Comparison of ENCODE assay signal across 7 mouse cellular contexts in the genomic region with DNA sequence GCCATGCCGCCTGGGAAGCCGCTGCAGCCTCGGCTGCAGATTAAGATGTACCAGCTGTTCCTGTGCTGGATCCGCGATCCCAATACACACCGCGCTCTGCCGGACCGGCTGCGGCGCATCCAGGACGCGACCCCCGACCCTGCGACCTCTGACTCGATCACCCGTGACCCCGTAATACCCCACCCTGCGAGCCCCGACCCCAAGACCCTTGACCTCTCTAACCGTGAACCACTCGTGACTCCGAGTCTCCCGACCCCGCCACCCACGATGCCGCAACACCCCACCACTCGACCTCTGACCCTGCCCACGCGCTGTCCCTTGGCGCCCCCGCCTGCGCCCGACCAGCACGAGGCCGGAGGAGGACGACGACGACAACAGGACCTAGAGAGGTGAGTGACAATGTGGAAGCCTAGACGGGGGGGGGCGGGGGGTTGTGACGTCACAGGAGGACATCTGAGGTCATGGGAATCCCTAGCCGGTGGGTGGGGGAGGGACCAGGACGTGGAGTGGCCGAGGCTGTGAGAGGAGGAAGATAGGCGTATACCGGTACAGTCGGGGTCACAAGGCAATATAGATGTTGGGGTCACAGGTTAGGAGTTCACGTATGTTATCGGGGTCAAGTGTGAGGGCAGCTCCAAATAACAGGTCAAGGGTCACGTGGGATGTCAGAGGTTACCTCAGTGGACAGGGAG. TPM values are rescaled to one million over a fixed set of nuclear protein-coding genes. Genes with fewer than 3 reads are reported as not detected.
DNase-seq lines count a peak whose midpoint lies in the region; ATAC-seq and TF ChIP-seq lines count a peak whose summit lies in the region.

No protein-coding gene starts in this region.

- 3% methylated on average over 51 of the region's 51 CpGs for WGBS in forebrain, postnatal 0 days
- WGBS in liver, embryonic 13.5 days (ENCODE audit: insufficient replicate concordance), result under 1% methylated on average over 49 of the region's 51 CpGs
- 3% methylated on average over 51 of the region's 51 CpGs for WGBS in neural tube, embryonic 12.5 days

- peak; percentile 33 for DNase-seq in left cerebral cortex, postnatal 4 days
- no peak for DNase-seq in left cerebral cortex, adult 18-20 months (ENCODE audit: low spot score in 2 of 2)
- no peak for DNase-seq in forebrain, postnatal 0 days
- peak; percentile 31 for DNase-seq in liver, embryonic 13.5 days
- DNase-seq in adipocyte (ENCODE audit: low spot score), result no peak

- no peak for TF ChIP-seq CTCF in cortical plate, adult 2 months (IDR thresholded peaks at IDR 0.05; ENCODE audit: extremely low read depth, insufficient read depth, low read length)
- no peak for TF ChIP-seq CTCF in forebrain, postnatal 0 days (IDR thresholded peaks at IDR 0.05; ENCODE audit: low read depth)

- peak overlapping the region; percentile 51 for H3K4me3 ChIP-seq in cortical plate, adult 2 months (ENCODE audit: insufficient read depth, low read length)
- peak overlapping the region; percentile 73 for H3K4me3 ChIP-seq in forebrain, postnatal 0 days (ENCODE audit: low read depth, low read length)
- peak overlapping the region; percentile 79 for H3K4me3 ChIP-seq in liver, embryonic 13.5 days (replicated peaks)
- H3K4me3 ChIP-seq in neural tube, embryonic 12.5 days, result peak overlapping the region; percentile 75

- peak overlapping the region; percentile 96 for H3K4me2 ChIP-seq in forebrain, postnatal 0 days (ENCODE audit: low read depth)
- peak overlapping the region; percentile 94 for H3K4me2 ChIP-seq in liver, embryonic 13.5 days
- peak overlapping the region; percentile 99 for H3K4me2 ChIP-seq in neural tube, embryonic 12.5 days (replicated peaks)

- H3K9ac ChIP-seq in forebrain, postnatal 0 days, result peak overlapping the region; percentile 74
- peak overlapping the region; percentile 80 for H3K9ac ChIP-seq in liver, embryonic 13.5 days
- H3K9ac ChIP-seq in neural tube, embryonic 12.5 days, result peak overlapping the region; percentile 74

- H3K27ac ChIP-seq in cortical plate, adult 2 months (ENCODE audit: insufficient read depth, low read length), result no peak overlapping the region
- H3K27ac ChIP-seq in forebrain, postnatal 0 days (ENCODE audit: low read depth, low read length), result peak overlapping the region; percentile 97
- H3K27ac ChIP-seq in liver, embryonic 13.5 days, result peak overlapping the region; percentile 86
- no peak overlapping the region for H3K27ac ChIP-seq in neural tube, embryonic 12.5 days

- peak; percentile 2; the same call in 1 of the 2 replicates for ATAC-seq in forebrain, postnatal 0 days
- ATAC-seq in liver, embryonic 13.5 days (ENCODE audit: low read depth), result peak; percentile 16
- ATAC-seq in neural tube, embryonic 12.5 days (ENCODE audit: low FRiP score, low read depth), result peak; percentile 26

- no peaks in the 10 kb centered on the region for H3K4me1 ChIP-seq in cortical plate, adult 2 months (ENCODE audit: control insufficient read depth, insufficient read depth, low read length)
- peaks cover 7% of the 10 kb centered on the region; the same call in 1 of the 2 replicates for H3K4me1 ChIP-seq in forebrain, postnatal 0 days (ENCODE audit: insufficient read depth)
- H3K4me1 ChIP-seq in liver, embryonic 13.5 days (replicated peaks), result peaks cover 25% of the 10 kb centered on the region
- peaks cover 12% of the 10 kb centered on the region for H3K4me1 ChIP-seq in neural tube, embryonic 12.5 days

- H3K27me3 ChIP-seq in forebrain, postnatal 0 days (ENCODE audit: insufficient read depth, low read length), result no peaks in the 10 kb centered on the region
- H3K27me3 ChIP-seq in liver, embryonic 13.5 days, result no peaks in the 10 kb centered on the region
- H3K27me3 ChIP-seq in neural tube, embryonic 12.5 days (replicated peaks), result no peaks in the 10 kb centered on the region

- no peak for TF ChIP-seq POLR2A in cortical plate, adult 2 months (IDR thresholded peaks at IDR 0.05; ENCODE audit: extremely low read depth, insufficient read depth, low read length)

- no peaks in the 10 kb centered on the region for H3K9me3 ChIP-seq in forebrain, postnatal 0 days (ENCODE audit: low read length)
- 0 out of 2 replicates have a peak, but pooled peaks cover 8% of the 10 kb centered on the region for H3K9me3 ChIP-seq in liver, embryonic 13.5 days (replicated peaks)
- H3K9me3 ChIP-seq in neural tube, embryonic 12.5 days, result peaks cover 25% of the 10 kb centered on the region

- no peaks in the 10 kb centered on the region for H3K36me3 ChIP-seq in forebrain, postnatal 0 days (ENCODE audit: insufficient read depth)
- H3K36me3 ChIP-seq in liver, embryonic 13.5 days, result peaks cover 12% of the 10 kb centered on the region
- peaks cover 16% of the 10 kb centered on the region; the same call in 1 of the 2 replicates for H3K36me3 ChIP-seq in neural tube, embryonic 12.5 days

- intact Hi-C loops in left cerebral cortex, postnatal 4 days (cut with DNase I), result loop anchor here (10.0 kb wide), 2 partner anchors 797 to 917 kb away; no protein-coding TSS in a partner anchor

RNA-seq across cellular contexts. Expression of a gene that starts 17.6 kb away (rescaled TPM):
- under 1 TPM in 1 of 2 experiments, not detected in 1; 0.68 TPM for total RNA-seq in left cerebral cortex, postnatal 4 days (2021)
- total RNA-seq in left cerebral cortex, adult 18-20 months (2021), result under 1 TPM; 0.28 to 0.42 TPM
- polyA plus RNA-seq in cortical plate, adult 2 months (2012; rRNA removed), result 0.73 and 0.87 TPM in 2 replicates
- not detected in 2 replicates for total RNA-seq in forebrain, postnatal 0 days (2014; rRNA removed)
- 0.82 and 1.1 TPM in 2 replicates for polyA plus RNA-seq in forebrain, postnatal 0 days (2015; fragmentation: Nextera tagmentation; extraction: Ambion mirVana)
- not detected in 2 replicates for polyA plus RNA-seq in liver, embryonic 13.5 days (2015; fragmentation: Nextera tagmentation; extraction: Ambion mirVana)
- polyA plus RNA-seq in neural tube, embryonic 12.5 days (2016; fragmentation: Nextera tagmentation; extraction: Ambion mirVana), result not detected in 2 replicates

RNA-seq across cellular contexts. Expression of a gene that starts 36.0 kb away (rescaled TPM):
- total RNA-seq in left cerebral cortex, postnatal 4 days (2021), result under 1 TPM in 1 of 2 experiments, not detected in 1; 0.95 TPM
- total RNA-seq in left cerebral cortex, adult 18-20 months (2021), result not detected
- polyA plus RNA-seq in cortical plate, adult 2 months (2012; rRNA removed), result 0.23 TPM in 2 replicates
- total RNA-seq in forebrain, postnatal 0 days (2014; rRNA removed), result 0.43 TPM in 1 of 2 replicates, not detected in the other
- 0.13 and 0.30 TPM in 2 replicates for polyA plus RNA-seq in forebrain, postnatal 0 days (2015; fragmentation: Nextera tagmentation; extraction: Ambion mirVana)
- polyA plus RNA-seq in liver, embryonic 13.5 days (2015; fragmentation: Nextera tagmentation; extraction: Ambion mirVana), result not detected in 2 replicates
- polyA plus RNA-seq in neural tube, embryonic 12.5 days (2016; fragmentation: Nextera tagmentation; extraction: Ambion mirVana), result 0.10 TPM in 1 of 2 replicates, not detected in the other

RNA-seq across cellular contexts. Expression of a gene that starts 36.8 kb away (rescaled TPM):
- 10 to 100 TPM; 74.4 to 80.0 TPM for total RNA-seq in left cerebral cortex, postnatal 4 days (2021)
- total RNA-seq in left cerebral cortex, adult 18-20 months (2021), result 10 to 100 TPM; 59.7 to 67.9 TPM
- 46.7 and 48.0 TPM in 2 replicates for polyA plus RNA-seq in cortical plate, adult 2 months (2012; rRNA removed)
- total RNA-seq in forebrain, postnatal 0 days (2014; rRNA removed), result 45.3 and 65.3 TPM in 2 replicates
- 6.2 and 9.7 TPM in 2 replicates for polyA plus RNA-seq in forebrain, postnatal 0 days (2015; fragmentation: Nextera tagmentation; extraction: Ambion mirVana)
- 3.5 and 3.7 TPM in 2 replicates for polyA plus RNA-seq in liver, embryonic 13.5 days (2015; fragmentation: Nextera tagmentation; extraction: Ambion mirVana)
- polyA plus RNA-seq in neural tube, embryonic 12.5 days (2016; fragmentation: Nextera tagmentation; extraction: Ambion mirVana), result 17.9 and 21.2 TPM in 2 replicates

Comparison
In these comparisons a context has a peak if more than half of its experiments do, and no peak if none do; other contexts are left out.
1. DNase-seq: peak in left cerebral cortex, postnatal 4 days (single experiment) and liver, embryonic 13.5 days (single experiment); none in left cerebral cortex, adult 18-20 months (0 of 2), forebrain, postnatal 0 days (single experiment) and adipocyte (single experiment).
2. H3K27ac ChIP-seq: peak in forebrain, postnatal 0 days (single experiment) and liver, embryonic 13.5 days (single experiment); none in cortical plate, adult 2 months (single experiment) and neural tube, embryonic 12.5 days (single experiment).
3. Peak in every context shown above with its lines, with median percentiles within 50 percentile points of each other: H3K4me3 ChIP-seq, ATAC-seq, H3K4me2 ChIP-seq and H3K9ac ChIP-seq.